Mouse (Mus musculus): ENCODE data around the gene Icam2. TPM values are rescaled to one million over a fixed set of nuclear protein-coding genes. Genes with fewer than 3 reads are reported as not detected.

Icam2 gene
- polyA plus RNA-seq, 1 experiment from 2014 or later = 23.7 TPM

DNA sequence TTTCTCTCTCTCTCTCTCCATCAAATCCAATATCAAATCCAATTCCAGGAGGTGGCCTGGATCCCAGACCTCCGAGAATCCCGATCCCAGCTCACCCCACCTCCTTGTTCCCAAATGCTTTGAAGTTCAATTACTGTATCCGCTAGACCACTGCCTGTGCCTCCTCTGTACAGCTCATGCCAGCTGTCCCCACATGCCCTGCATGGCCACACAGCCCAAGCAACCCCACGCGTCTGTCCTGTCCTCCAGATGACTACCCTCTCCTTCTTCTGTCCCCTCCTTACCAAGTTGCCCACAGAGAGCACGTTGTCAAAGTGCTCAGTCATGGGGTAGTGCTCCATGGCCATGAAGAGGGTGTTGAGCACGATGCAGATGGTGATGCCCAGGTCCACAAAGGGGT is 49.0 kb downstream of the Icam2 start:
- Histone ChIP-seq H3K4me2 (ENCODE audit: low read depth, low read length) (no peak overlapping the region), H3K4me1 (ENCODE audit: control insufficient read depth, insufficient read depth, low read length) (no peaks in the 10 kb centered on the region), H3K27me3 (ENCODE audit: control insufficient read depth, insufficient read depth, low read length) (no peaks in the 10 kb centered on the region), H3K36me3 (replicated peaks; ENCODE audit: control insufficient read depth, insufficient read depth, low read depth, low read length) (no peaks in the 10 kb centered on the region), H3K4me3 (ENCODE audit: low read depth, low read length) (no peak overlapping the region), H3K9ac (replicated peaks; ENCODE audit: low read length) (no peak overlapping the region), H3K9me3 (replicated peaks; ENCODE audit: control insufficient read depth, low read length) (no peaks in the 10 kb centered on the region), H3K27ac (replicated peaks; ENCODE audit: low read depth, low read length) (no peak overlapping the region)
- DNase-seq (ENCODE audit: low spot score) (no peak), ATAC-seq (replicated peaks; ENCODE audit: insufficient number of reproducible peaks, low FRiP score, low TSS enrichment, low read depth) (no peak)
- 82% methylated on average over 7 of the region's 7 CpGs for WGBS

DNA sequence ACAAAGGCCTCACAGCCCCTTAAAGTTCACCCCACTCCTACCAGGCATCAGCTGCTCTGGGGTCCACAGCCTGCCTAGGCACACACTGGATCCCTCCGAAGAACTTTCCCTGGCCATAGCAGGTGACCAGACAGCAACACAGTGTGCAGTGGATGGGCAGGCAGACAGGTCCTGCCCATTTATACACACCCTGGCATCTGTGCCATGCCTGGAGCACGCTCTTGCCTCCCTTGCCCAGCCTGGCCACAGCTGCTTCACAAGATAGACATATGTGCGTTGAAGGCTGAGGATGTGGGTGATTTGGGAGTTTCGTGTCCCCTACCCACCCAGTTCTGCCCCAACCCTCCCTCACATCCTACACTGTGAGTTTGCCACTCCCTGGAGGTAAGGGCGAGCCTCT is 49.8 kb downstream of the Icam2 start:
- ATAC-seq (replicated peaks; ENCODE audit: insufficient number of reproducible peaks, low FRiP score, low TSS enrichment, low read depth) (no peak), DNase-seq (ENCODE audit: low spot score) (no peak)
- no peak overlapping the region for H3K4me2 ChIP-seq (ENCODE audit: low read depth, low read length)
- no peaks in the 10 kb centered on the region for H3K9me3 ChIP-seq (replicated peaks; ENCODE audit: control insufficient read depth, low read length)
- 79% methylated on average over 5 of the region's 5 CpGs for WGBS
- no peaks in the 10 kb centered on the region for H3K36me3 ChIP-seq (replicated peaks; ENCODE audit: control insufficient read depth, insufficient read depth, low read depth, low read length)
- H3K27me3 ChIP-seq (ENCODE audit: control insufficient read depth, insufficient read depth, low read length) = no peaks in the 10 kb centered on the region
- no peak overlapping the region for H3K4me3 ChIP-seq (ENCODE audit: low read depth, low read length)
- no peak overlapping the region for H3K9ac ChIP-seq (replicated peaks; ENCODE audit: low read length)
- no peak overlapping the region for H3K27ac ChIP-seq (replicated peaks; ENCODE audit: low read depth, low read length)
- no peaks in the 10 kb centered on the region for H3K4me1 ChIP-seq (ENCODE audit: control insufficient read depth, insufficient read depth, low read length)

DNA sequence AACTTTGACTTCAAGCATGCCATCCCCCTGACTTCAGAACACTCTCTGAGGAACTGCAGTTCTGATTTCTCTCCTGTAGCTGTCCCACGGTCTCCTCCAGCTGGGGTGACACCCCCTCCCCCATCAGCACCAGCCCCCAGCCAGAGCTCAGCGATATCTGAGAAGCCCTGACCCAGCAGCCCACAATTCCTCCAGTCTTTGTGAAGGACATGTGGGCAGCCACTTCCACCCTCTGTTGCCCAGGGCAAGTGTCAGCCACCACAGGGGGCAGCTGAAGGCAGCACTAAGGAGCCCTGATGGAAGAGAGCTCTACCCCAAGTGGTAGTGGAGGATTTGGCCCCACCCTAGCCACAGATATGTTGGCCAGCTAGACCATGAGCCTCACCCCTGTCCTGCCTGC is 53.8 kb downstream of the Icam2 start:
- Histone ChIP-seq H3K36me3 (replicated peaks; ENCODE audit: control insufficient read depth, insufficient read depth, low read depth, low read length) (no peaks in the 10 kb centered on the region), H3K4me3 (ENCODE audit: low read depth, low read length) (no peak overlapping the region), H3K9me3 (replicated peaks; ENCODE audit: control insufficient read depth, low read length) (no peaks in the 10 kb centered on the region), H3K27me3 (ENCODE audit: control insufficient read depth, insufficient read depth, low read length) (no peaks in the 10 kb centered on the region), H3K4me2 (ENCODE audit: low read depth, low read length) (no peak overlapping the region), H3K9ac (replicated peaks; ENCODE audit: low read length) (no peak overlapping the region), H3K4me1 (ENCODE audit: control insufficient read depth, insufficient read depth, low read length) (no peaks in the 10 kb centered on the region), H3K27ac (replicated peaks; ENCODE audit: low read depth, low read length) (no peak overlapping the region)
- WGBS = 2% methylated on average over 2 of the region's 2 CpGs
- ATAC-seq (replicated peaks; ENCODE audit: insufficient number of reproducible peaks, low FRiP score, low TSS enrichment, low read depth) (no peak), DNase-seq (ENCODE audit: low spot score) (no peak)

GRCm38 (mm10) chr11:106332458-106332857 is 55.4 kb downstream of the Icam2 start:
- Histone ChIP-seq H3K9me3 (replicated peaks; ENCODE audit: control insufficient read depth, low read length) (no peaks in the 10 kb centered on the region), H3K27ac (replicated peaks; ENCODE audit: low read depth, low read length) (no peak overlapping the region), H3K36me3 (replicated peaks; ENCODE audit: control insufficient read depth, insufficient read depth, low read depth, low read length) (no peaks in the 10 kb centered on the region), H3K4me1 (ENCODE audit: control insufficient read depth, insufficient read depth, low read length) (no peaks in the 10 kb centered on the region), H3K27me3 (ENCODE audit: control insufficient read depth, insufficient read depth, low read length) (no peaks in the 10 kb centered on the region), H3K9ac (replicated peaks; ENCODE audit: low read length) (no peak overlapping the region), H3K4me2 (ENCODE audit: low read depth, low read length) (no peak overlapping the region), H3K4me3 (ENCODE audit: low read depth, low read length) (no peak overlapping the region)
- WGBS = 61% methylated on average over 4 of the region's 4 CpGs
- DNase-seq (ENCODE audit: low spot score) (no peak), ATAC-seq (replicated peaks; ENCODE audit: insufficient number of reproducible peaks, low FRiP score, low TSS enrichment, low read depth) (no peak)

GRCm38 (mm10) chr11:106329682-106330081 is 58.2 kb downstream of the Icam2 start:
- H3K4me3 ChIP-seq (ENCODE audit: low read depth, low read length) = no peak overlapping the region
- H3K4me1 ChIP-seq (ENCODE audit: control insufficient read depth, insufficient read depth, low read length) = no peaks in the 10 kb centered on the region
- no peaks in the 10 kb centered on the region for H3K9me3 ChIP-seq (replicated peaks; ENCODE audit: control insufficient read depth, low read length)
- H3K4me2 ChIP-seq (ENCODE audit: low read depth, low read length) = no peak overlapping the region
- H3K27ac ChIP-seq (replicated peaks; ENCODE audit: low read depth, low read length) = no peak overlapping the region
- no peak overlapping the region for H3K9ac ChIP-seq (replicated peaks; ENCODE audit: low read length)
- H3K27me3 ChIP-seq (ENCODE audit: control insufficient read depth, insufficient read depth, low read length) = no peaks in the 10 kb centered on the region
- DNase-seq (ENCODE audit: low spot score) = peak; percentile 48
- H3K36me3 ChIP-seq (replicated peaks; ENCODE audit: control insufficient read depth, insufficient read depth, low read depth, low read length) = no peaks in the 10 kb centered on the region
- no peak for ATAC-seq (replicated peaks; ENCODE audit: insufficient number of reproducible peaks, low FRiP score, low TSS enrichment, low read depth)
- WGBS = 66% methylated on average over 7 of the region's 7 CpGs

DNA sequence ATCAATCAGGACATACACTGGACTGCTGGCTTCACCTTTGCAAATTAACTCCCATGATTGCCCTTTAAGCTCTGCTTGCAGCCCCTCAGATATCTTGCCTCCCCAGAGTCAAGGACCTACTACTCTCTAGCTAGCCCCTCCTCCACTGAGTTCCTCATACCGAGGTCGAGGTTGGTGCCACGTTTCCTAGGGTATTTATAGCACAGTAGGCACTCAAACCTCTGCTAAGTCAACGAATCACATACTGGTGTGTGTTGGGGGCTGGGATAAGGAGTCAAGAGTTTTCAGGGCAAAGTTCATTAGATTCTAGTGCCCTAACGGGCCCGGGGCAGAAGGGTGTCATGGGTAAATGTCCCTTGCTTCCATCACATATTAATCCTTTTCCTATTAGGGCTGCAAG is 58.7 kb downstream of the Icam2 start:
- Histone ChIP-seq H3K27me3 (ENCODE audit: control insufficient read depth, insufficient read depth, low read length) (no peaks in the 10 kb centered on the region), H3K4me3 (ENCODE audit: low read depth, low read length) (no peak overlapping the region), H3K36me3 (replicated peaks; ENCODE audit: control insufficient read depth, insufficient read depth, low read depth, low read length) (no peaks in the 10 kb centered on the region), H3K9ac (replicated peaks; ENCODE audit: low read length) (no peak overlapping the region), H3K4me1 (ENCODE audit: control insufficient read depth, insufficient read depth, low read length) (no peaks in the 10 kb centered on the region), H3K9me3 (replicated peaks; ENCODE audit: control insufficient read depth, low read length) (no peaks in the 10 kb centered on the region), H3K4me2 (ENCODE audit: low read depth, low read length) (no peak overlapping the region), H3K27ac (replicated peaks; ENCODE audit: low read depth, low read length) (no peak overlapping the region)
- ATAC-seq (replicated peaks; ENCODE audit: insufficient number of reproducible peaks, low FRiP score, low TSS enrichment, low read depth) = no peak
- DNase-seq (ENCODE audit: low spot score) = no peak
- WGBS = 79% methylated on average over 6 of the region's 6 CpGs

GRCm38 (mm10) chr11:106328521-106328920 is 59.4 kb downstream of the Icam2 start:
- WGBS = 47% methylated on average over 5 of the region's 5 CpGs
- ATAC-seq (replicated peaks; ENCODE audit: insufficient number of reproducible peaks, low FRiP score, low TSS enrichment, low read depth) (0 out of 2 replicates have a peak, but pooled peaks have one; percentile 20), DNase-seq (ENCODE audit: low spot score) (no peak)
- no peaks in the 10 kb centered on the region for H3K9me3 ChIP-seq (replicated peaks; ENCODE audit: control insufficient read depth, low read length)
- no peak overlapping the region for H3K4me2 ChIP-seq (ENCODE audit: low read depth, low read length)
- no peaks in the 10 kb centered on the region for H3K27me3 ChIP-seq (ENCODE audit: control insufficient read depth, insufficient read depth, low read length)
- H3K9ac ChIP-seq (replicated peaks; ENCODE audit: low read length) = no peak overlapping the region
- no peak overlapping the region for H3K27ac ChIP-seq (replicated peaks; ENCODE audit: low read depth, low read length)
- no peak overlapping the region for H3K4me3 ChIP-seq (ENCODE audit: low read depth, low read length)
- no peaks in the 10 kb centered on the region for H3K4me1 ChIP-seq (ENCODE audit: control insufficient read depth, insufficient read depth, low read length)
- no peaks in the 10 kb centered on the region for H3K36me3 ChIP-seq (replicated peaks; ENCODE audit: control insufficient read depth, insufficient read depth, low read depth, low read length)

Measured in embryonic facial prominence, embryonic 11.5 days (tissue).